Mouse (Mus musculus) heart, adult 2 months (tissue): Measurements from ENCODE around the gene Wfdc18. TPM values are rescaled to one million over a fixed set of nuclear protein-coding genes. Genes with fewer than 3 reads are reported as not detected.

Experiments used
- DNase-seq, 2 experiments: peaks; one replicate each; pipeline ENCODE4 v3.0.0; 2021
- H3K27ac ChIP-seq: fragments of 200-600 bp; 2 replicates; pipeline ENCODE4 v1.8.1; 2022
- H3K27me3 ChIP-seq: fragments of 200-500 bp; 2 replicates; pipeline ENCODE4 v1.6.1; 2012; ENCODE audit warnings: mild to moderate bottlenecking, low read length, inconsistent platforms, mixed read lengths; ENCODE audit not compliant: control insufficient read depth, insufficient read depth
- H3K36me3 ChIP-seq: fragments of 200-500 bp; 2 replicates; pipeline ENCODE4 v1.6.1; 2012; ENCODE audit warnings: low read length, inconsistent platforms; ENCODE audit not compliant: control insufficient read depth, insufficient read depth
- H3K4me1 ChIP-seq: fragments of 200-500 bp; 2 replicates; pipeline ENCODE4 v1.6.1; 2011; ENCODE audit warnings: low read length; ENCODE audit not compliant: control insufficient read depth, insufficient read depth
- H3K4me3 ChIP-seq: fragments of 200-600 bp; 2 replicates; pipeline ENCODE4 v1.8.1; 2022
- H3K79me2 ChIP-seq: fragments of 200-500 bp; replicated peaks from 2 replicates; pipeline ENCODE4 v1.6.1; 2012; ENCODE audit warnings: mild to moderate bottlenecking, inconsistent platforms, low read length, moderate library complexity, mixed read lengths; ENCODE audit not compliant: control insufficient read depth, insufficient read depth
- H3K9ac ChIP-seq: fragments of 200-500 bp; 2 replicates; pipeline ENCODE4 v1.6.1; 2012; ENCODE audit warnings: low read depth, mild to moderate bottlenecking, control low read depth, inconsistent platforms, low read length, mixed read lengths
- CTCF ChIP-seq: fragments of 200-600 bp; IDR thresholded peaks from 2 replicates; pipeline ENCODE4 v1.8.1; 2022; ENCODE audit warnings: antibody characterized with exemption, mild to moderate bottlenecking, moderate library complexity
- EP300 ChIP-seq: fragments of 200-500 bp; IDR thresholded peaks from 2 replicates; pipeline ENCODE4 v1.6.1; 2011; ENCODE audit warnings: low read depth, low read length, control low read depth; ENCODE audit not compliant: insufficient read depth
- POLR2A ChIP-seq: fragments of 200-500 bp; IDR thresholded peaks from 2 replicates; pipeline ENCODE4 v1.6.1; 2011; ENCODE audit warnings: mild to moderate bottlenecking, low read depth, low read length, control low read depth; ENCODE audit not compliant: insufficient read depth
- WGBS: fragments of 180-500 bp; shearing (Covaris S2); methylation state at CpG from one replicate; pipeline ENCODE4 v1.1.7; 2018; 5-methylcytosine and 5-hydroxymethylcytosine counted together
- intact Hi-C: fragments of 180-260 bp; cut with DNase I; formaldehyde crosslinking; loops from one replicate; pipeline ENCODE4 v1.15.1; 2025
- long read RNA-seq: library from polyadenylated mRNA; stranded (forward); transcript quantifications from one replicate; pipeline ENCODE4 v2.0.0, GENCODE M21; 2021
- polyA plus RNA-seq: library from polyadenylated mRNA; depleted of rRNA; stranded (reverse); fragments of >200 nt; gene quantifications from 2 replicates; pipeline ENCODE4 v1.2.3, GENCODE M21; 2012; rRNA removed
- total RNA-seq, 2 experiments: library from RNA; stranded (reverse); gene quantifications; 2 replicates each; pipeline ENCODE4 v1.2.3; 2021

Gene Wfdc18
- total RNA-seq (not detected), polyA plus RNA-seq (not detected in 2 replicates)
- long read RNA-seq: 0 reads

DNA sequence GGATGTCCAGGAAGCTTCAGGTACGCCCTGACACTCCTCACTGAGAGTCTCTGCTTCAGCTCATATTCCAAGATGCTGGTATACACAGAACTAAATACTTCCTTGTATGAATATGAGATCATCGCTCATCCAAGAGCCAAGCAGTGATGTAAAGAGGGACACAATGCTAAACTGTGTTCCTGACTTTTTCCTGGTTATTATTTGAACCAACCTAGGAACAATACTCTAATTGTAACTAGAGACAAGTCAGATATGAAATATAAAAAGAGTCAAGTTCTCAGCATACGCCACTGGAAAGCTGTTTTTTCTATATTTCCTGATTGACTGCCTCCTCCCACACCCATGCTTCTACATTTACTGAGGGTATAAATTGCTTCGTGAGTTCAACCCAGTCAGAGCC, at the start of gene Wfdc18:
Wfdc18 (plus strand) TSS at position 301 of the 400 bp plus-strand sequence.
- intact Hi-C loops: loop anchor here (1.0 kb wide), 1 partner anchor 21 kb away; no protein-coding TSS in a partner anchor
- no peak within 1 kb of the TSS for H3K9ac ChIP-seq
- no peaks in the 10 kb centered on the region for H3K4me1 ChIP-seq
- no peak within 1 kb of the TSS for H3K27ac ChIP-seq
- DNase-seq: no peak
- H3K36me3 ChIP-seq: no peaks in the 10 kb centered on the region
- TF ChIP-seq CTCF (no peak), EP300 (no peak), POLR2A (no peak)
- H3K27me3 ChIP-seq: no peaks in the 10 kb centered on the region
- no peak within 1 kb of the TSS for H3K4me3 ChIP-seq
- no peaks in the 10 kb centered on the region for H3K79me2 ChIP-seq
- whole genome bisulfite sequencing: 52% methylated on average over 4 of the region's 4 CpGs

DNA sequence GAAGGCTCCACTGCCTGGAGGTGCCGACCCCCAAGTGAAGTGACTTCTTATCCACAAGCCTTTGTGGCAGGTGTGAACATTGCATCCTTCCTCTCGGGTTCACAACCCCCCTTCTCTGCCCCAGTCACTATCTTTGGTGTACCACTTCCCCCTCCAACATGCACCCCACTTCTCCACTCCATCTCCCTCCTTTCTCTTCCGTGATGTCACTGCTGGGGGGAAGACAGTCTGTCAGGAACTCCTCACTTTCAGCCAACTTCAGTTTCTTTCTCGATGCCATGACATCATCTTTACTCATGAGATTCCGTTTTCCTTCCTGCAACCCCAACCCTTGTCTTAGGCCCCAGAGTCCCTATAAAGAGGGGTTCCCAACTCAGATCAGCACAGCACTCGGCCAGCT, 46.6 kb upstream of the Wfdc18 start, which contains the start of gene Ccl4:
Ccl4 (plus strand) TSS at position 381 of the 400 bp plus-strand sequence.
- intact Hi-C loops: no loop called here
- no peak within 1 kb of the TSS for H3K27ac ChIP-seq
- no peaks in the 10 kb centered on the region for H3K4me1 ChIP-seq
- no peak for TF ChIP-seq POLR2A
- no peak for TF ChIP-seq EP300
- no peak for TF ChIP-seq CTCF
- no peaks in the 10 kb centered on the region for H3K27me3 ChIP-seq
- 57% methylated on average over 6 of the region's 6 CpGs for WGBS
- no peaks in the 10 kb centered on the region for H3K79me2 ChIP-seq
- H3K36me3 ChIP-seq: no peaks in the 10 kb centered on the region
- H3K4me3 ChIP-seq: no peak within 1 kb of the TSS
- no peak within 1 kb of the TSS for H3K9ac ChIP-seq
- DNase-seq: no peak

DNA sequence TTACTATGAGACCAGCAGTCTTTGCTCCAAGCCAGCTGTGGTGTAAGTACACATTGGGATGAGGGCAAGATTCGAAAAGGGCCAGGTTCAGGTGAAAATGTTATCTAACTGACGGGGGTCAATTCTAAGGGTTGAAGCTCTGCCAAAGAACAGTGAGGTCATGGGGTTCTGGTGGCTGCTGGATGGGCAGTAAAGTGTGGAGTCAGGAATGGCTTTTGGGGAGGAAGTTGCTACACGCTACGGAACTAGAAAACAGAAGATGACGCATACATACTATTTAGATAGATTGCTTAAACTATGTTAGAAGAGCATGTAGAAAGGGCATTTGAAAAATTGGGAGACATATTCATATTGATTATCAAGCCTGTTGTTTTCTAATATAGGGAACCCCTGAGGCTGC, 45.3 kb upstream of the Wfdc18 start:
- no peak for TF ChIP-seq CTCF
- no peak for DNase-seq
- Histone ChIP-seq H3K27me3 (no peaks in the 10 kb centered on the region), H3K36me3 (no peaks in the 10 kb centered on the region), H3K27ac (no peak overlapping the region), H3K79me2 (no peaks in the 10 kb centered on the region), H3K9ac (no peak overlapping the region), H3K4me3 (no peak overlapping the region), H3K4me1 (no peaks in the 10 kb centered on the region)
- intact Hi-C loops: no loop called here
- WGBS: 56% methylated on average over 5 of the region's 5 CpGs

DNA sequence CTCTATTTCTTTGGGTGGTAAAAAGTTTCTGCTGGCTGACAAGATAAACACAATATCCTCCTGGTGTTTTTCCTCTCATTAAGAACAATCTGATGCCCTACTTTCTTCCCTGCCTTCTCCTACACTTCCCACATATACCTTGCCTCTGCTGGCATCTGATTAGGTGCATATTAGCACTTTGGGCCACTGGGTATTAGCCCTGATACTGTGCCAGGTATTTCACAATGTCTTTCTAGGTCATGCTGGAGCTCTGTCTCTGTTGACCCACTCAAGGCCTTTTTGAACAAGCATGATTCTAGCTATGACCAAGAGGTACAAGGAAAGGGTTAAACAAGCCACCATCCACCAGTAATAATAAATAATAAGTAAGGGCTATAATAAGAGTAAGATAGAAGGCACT, 37.1 kb upstream of the Wfdc18 start:
- Histone ChIP-seq H3K27ac (no peak overlapping the region), H3K27me3 (no peaks in the 10 kb centered on the region), H3K9ac (no peak overlapping the region), H3K79me2 (no peaks in the 10 kb centered on the region), H3K36me3 (no peaks in the 10 kb centered on the region), H3K4me1 (no peaks in the 10 kb centered on the region), H3K4me3 (no peak overlapping the region)
- no peak for TF ChIP-seq POLR2A
- TF ChIP-seq EP300: no peak
- no peak for TF ChIP-seq CTCF
- intact Hi-C loops: loop anchor here (5.0 kb wide), 1 partner anchor 46 kb away; no protein-coding TSS in a partner anchor
- DNase-seq: no peak

DNA sequence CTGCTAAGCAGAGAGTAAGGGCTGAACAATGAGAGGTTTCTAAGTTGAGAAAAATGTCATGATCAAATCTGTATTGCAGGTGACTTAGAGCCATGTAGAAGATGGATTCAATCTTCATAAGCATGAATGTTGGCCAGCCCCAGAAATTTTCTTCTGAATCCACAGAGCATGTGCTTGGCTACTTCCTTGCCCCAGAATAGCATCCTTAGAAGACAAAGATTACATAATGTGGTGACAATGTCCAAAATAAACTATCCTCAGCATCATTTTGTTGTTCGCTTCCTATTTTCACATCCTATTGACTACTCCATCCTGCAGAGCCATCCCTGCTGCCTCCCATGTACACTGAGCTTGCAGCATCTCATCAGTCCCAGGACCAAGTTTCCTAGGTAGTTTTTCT, 33.1 kb upstream of the Wfdc18 start:
- DNase-seq: no peak
- H3K27ac ChIP-seq: no peak overlapping the region
- intact Hi-C loops: loop anchor here (1.0 kb wide), 1 partner anchor 21 kb away; no protein-coding TSS in a partner anchor
- no peaks in the 10 kb centered on the region for H3K36me3 ChIP-seq
- no peak overlapping the region for H3K9ac ChIP-seq
- H3K79me2 ChIP-seq: no peaks in the 10 kb centered on the region
- H3K27me3 ChIP-seq: no peaks in the 10 kb centered on the region
- no peak for TF ChIP-seq CTCF
- TF ChIP-seq POLR2A: no peak
- TF ChIP-seq EP300: no peak
- no peak overlapping the region for H3K4me3 ChIP-seq
- H3K4me1 ChIP-seq: no peaks in the 10 kb centered on the region
- WGBS: 50% methylated on average over 1 of the region's 1 CpGs

DNA sequence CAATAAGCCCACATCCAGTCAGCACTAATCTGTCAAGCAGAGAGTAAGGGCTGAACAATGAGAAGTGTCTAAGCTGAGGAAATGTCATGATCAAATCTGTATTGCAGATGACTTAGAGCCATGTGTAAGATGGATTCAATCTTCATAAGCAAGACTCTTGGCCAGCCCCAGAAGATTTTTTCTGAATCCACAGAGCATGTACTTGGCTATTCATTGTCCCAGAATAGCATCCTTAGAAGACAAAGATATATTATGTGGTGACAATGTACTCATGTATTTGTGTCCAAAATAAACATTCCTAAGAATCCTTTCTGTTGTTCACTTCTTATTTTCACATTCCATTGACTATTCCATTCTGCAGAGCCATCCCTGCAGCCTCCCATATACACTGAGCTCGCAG, 18.9 kb upstream of the Wfdc18 start:
- Histone ChIP-seq H3K79me2 (no peaks in the 10 kb centered on the region), H3K4me3 (no peak overlapping the region), H3K4me1 (no peaks in the 10 kb centered on the region), H3K27me3 (no peaks in the 10 kb centered on the region), H3K9ac (no peak overlapping the region), H3K27ac (no peak overlapping the region), H3K36me3 (no peaks in the 10 kb centered on the region)
- no peak for DNase-seq
- 65% methylated on average over 1 of the region's 1 CpGs for WGBS
- TF ChIP-seq EP300: no peak
- no peak for TF ChIP-seq POLR2A
- no peak for TF ChIP-seq CTCF
- intact Hi-C loops: no loop called here
